Mouse (Mus musculus) liver, adult (tissue): Measurements from ENCODE around the gene Bgn.
A peak's percentile ranks its signal among the peaks of the same experiment; 100 is the strongest.

ENCODE experiments used
- GATA4 ChIP-seq: IDR thresholded peaks from 2 replicates; pipeline ENCODE4 v1.6.1; 2014; ENCODE audit warnings: mild to moderate bottlenecking, low read length; ENCODE audit not compliant: insufficient replicate concordance

Bgn gene

GRCm38 (mm10) chrX:73483484-73483810, at the start of gene Bgn:
Bgn (plus strand) TSS chrX:73483602.
- TF ChIP-seq GATA4, result no peak

- no peak for TF ChIP-seq GATA4
Observed at GRCm38 (mm10) chrX:73435252-73435651, 48.1 kb upstream of the Bgn start, which contains the start of gene Trex2. Trex2 (minus strand) TSS chrX:73435344.

GRCm38 (mm10) chrX:73441428-73441827, 42.0 kb upstream of the Bgn start:
- no peak for TF ChIP-seq GATA4

GRCm38 (mm10) chrX:73451949-73452348, 31.5 kb upstream of the Bgn start:
- no peak for TF ChIP-seq GATA4

GRCm38 (mm10) chrX:73458877-73459392, 24.5 kb upstream of the Bgn start, which contains the start of gene Haus7:
Haus7 (minus strand) TSS chrX:73459044.
- no peak for TF ChIP-seq GATA4

- no peak for TF ChIP-seq GATA4
Observed at GRCm38 (mm10) chrX:73460792-73461191, 22.6 kb upstream of the Bgn start.

GRCm38 (mm10) chrX:73465483-73466186, 17.8 kb upstream of the Bgn start:
- no peak for TF ChIP-seq GATA4

- TF ChIP-seq GATA4, result no peak
Observed at GRCm38 (mm10) chrX:73467446-73468241, 15.8 kb upstream of the Bgn start.

- no peak for TF ChIP-seq GATA4
Observed at GRCm38 (mm10) chrX:73468330-73468729, 15.1 kb upstream of the Bgn start.

- TF ChIP-seq GATA4, result no peak
Observed at GRCm38 (mm10) chrX:73468752-73469151, 14.7 kb upstream of the Bgn start.

- no peak for TF ChIP-seq GATA4
Observed at GRCm38 (mm10) chrX:73471764-73472163, 11.6 kb upstream of the Bgn start.

GRCm38 (mm10) chrX:73474340-73475165, 8.8 kb upstream of the Bgn start:
- TF ChIP-seq GATA4, result no peak

- TF ChIP-seq GATA4, result no peak
Observed at GRCm38 (mm10) chrX:73475658-73476256, 7.6 kb upstream of the Bgn start.

- TF ChIP-seq GATA4, result peak; percentile 75; the same call in 1 of the 2 replicates
Observed at GRCm38 (mm10) chrX:73476621-73477020, 6.8 kb upstream of the Bgn start.

GRCm38 (mm10) chrX:73477500-73477899, 5.9 kb upstream of the Bgn start:
- no peak for TF ChIP-seq GATA4
